Mouse (Mus musculus): Measurements from ENCODE around the gene Arid1b.

- TF ChIP-seq TAL1 (IDR thresholded peaks at IDR 0.05; ENCODE audit: low read length) = no peak
- no peak for TF ChIP-seq GATA1 (IDR thresholded peaks at IDR 0.05; ENCODE audit: low read length)
These were observed 350.3 kb downstream of the Arid1b start for GRCm38 (mm10) chr17:5344426-5344825.
